Mouse (Mus musculus): ENCODE measurements around the gene Mymx. TPM values are rescaled to one million over a fixed set of nuclear protein-coding genes. Genes with fewer than 3 reads are reported as not detected.
A peak's percentile ranks its signal among the peaks of the same experiment; 100 is the strongest.
"Not testable (repeated sequence)": the region's sequence is repeated elsewhere in the genome, so short reads cannot be mapped to it uniquely, and the experiment has no call there.

Gene Mymx
- not detected in 2 replicates for total RNA-seq (2017)

DNA sequence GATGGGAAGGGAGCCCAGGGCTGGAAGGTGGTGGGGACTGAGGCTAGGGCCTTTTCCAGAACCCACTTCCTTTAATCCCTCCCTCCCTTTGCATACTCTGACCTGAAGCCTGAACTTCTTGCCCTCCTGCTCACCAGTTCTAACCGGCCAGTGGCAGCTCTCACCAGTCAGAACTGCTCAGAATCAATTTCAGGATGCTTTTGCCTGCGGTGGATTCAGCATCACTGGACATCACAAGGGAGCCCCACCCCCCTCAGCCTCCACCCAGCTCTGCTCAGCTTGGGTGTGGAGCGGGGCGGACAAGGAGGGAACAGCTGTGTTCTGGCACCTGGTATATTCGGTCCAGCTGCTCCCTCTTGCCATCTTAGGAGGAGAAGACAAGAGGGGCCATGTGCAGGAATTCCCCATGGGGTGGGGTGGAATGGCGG is at the start of gene Mymx:
Gene Mymx (minus strand): TSS at position 226 of the 428 bp plus-strand sequence.
- ATAC-seq (ENCODE audit: extremely low read depth, insufficient number of reproducible peaks, low FRiP score, poor library complexity, severe bottlenecking), result no peak

DNA sequence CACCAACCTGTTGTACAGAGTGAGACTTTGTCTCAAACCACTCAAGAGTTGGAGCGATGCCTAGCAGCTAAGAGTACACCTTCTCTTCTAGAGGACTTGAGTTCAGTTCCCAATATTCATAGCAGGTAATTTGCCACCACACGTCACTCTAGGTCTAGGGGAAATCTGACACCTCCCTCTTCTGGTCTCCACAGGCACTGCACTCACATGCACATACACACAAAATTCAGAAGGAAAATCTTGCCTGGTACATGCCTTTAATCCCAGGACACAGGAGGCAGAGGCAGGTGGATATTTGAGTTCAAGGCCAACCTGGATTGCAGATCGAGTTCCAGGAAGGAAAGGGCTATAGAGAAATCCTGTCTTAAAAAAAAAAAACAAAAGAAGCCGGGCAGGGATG is 42.3 kb upstream of the Mymx start:
- ATAC-seq (ENCODE audit: extremely low read depth, insufficient number of reproducible peaks, low FRiP score, poor library complexity, severe bottlenecking), result no peak

GRCm38 (mm10) chr17:45642701-45643100 is 40.8 kb upstream of the Mymx start:
- ATAC-seq (ENCODE audit: extremely low read depth, insufficient number of reproducible peaks, low FRiP score, poor library complexity, severe bottlenecking), result 0 out of 2 replicates have a peak, but pooled peaks have one; percentile 30

DNA sequence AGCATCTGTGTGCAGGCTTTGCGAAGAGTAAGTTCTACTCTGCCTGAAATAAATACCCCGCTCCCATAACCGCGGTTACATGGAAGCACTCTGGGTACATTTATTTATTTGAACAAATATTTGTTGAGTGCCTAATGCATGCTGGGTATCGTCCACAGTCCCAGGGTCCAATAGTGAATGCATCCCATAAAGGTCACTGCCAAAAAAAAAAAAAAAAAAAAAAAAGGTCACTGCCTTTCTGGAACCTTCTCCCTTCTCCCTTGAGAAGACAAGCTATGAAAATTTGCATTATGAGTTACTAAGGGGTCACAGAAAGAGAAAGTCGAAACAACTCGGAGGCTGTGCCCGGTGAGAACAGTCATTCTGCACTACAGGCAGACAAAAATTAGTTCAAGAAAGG is 40.1 kb upstream of the Mymx start:
- ATAC-seq (ENCODE audit: extremely low read depth, insufficient number of reproducible peaks, low FRiP score, poor library complexity, severe bottlenecking), result no peak

- no peak for ATAC-seq (ENCODE audit: extremely low read depth, insufficient number of reproducible peaks, low FRiP score, poor library complexity, severe bottlenecking)
Observed at GRCm38 (mm10) chr17:45638596-45639295, 36.8 kb upstream of the Mymx start.

GRCm38 (mm10) chr17:45634033-45634432 is 32.1 kb upstream of the Mymx start:
- no peak for ATAC-seq (ENCODE audit: extremely low read depth, insufficient number of reproducible peaks, low FRiP score, poor library complexity, severe bottlenecking)

- ATAC-seq (ENCODE audit: extremely low read depth, insufficient number of reproducible peaks, low FRiP score, poor library complexity, severe bottlenecking), result peak; percentile 76
Observed at GRCm38 (mm10) chr17:45631940-45632339, 30.0 kb upstream of the Mymx start.

DNA sequence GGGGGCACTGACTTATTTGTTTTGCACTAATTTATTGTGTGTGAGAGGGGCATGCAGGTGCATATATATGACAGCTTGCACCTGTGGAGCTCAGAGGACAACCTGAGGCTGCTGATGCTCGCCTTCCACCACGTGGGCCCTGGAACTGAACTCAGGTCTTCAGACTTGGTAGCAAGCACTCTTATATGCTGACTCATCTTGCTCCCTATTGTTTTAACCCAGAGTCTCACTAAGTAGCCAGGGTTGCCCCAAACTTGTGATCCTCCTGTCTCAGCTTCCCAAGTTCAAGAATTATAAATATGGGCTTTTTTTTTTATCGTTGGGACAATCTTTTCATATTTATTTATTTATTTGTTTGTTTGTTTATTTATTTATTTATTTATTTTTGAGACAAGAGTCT is 29.1 kb upstream of the Mymx start:
- no peak for ATAC-seq (ENCODE audit: extremely low read depth, insufficient number of reproducible peaks, low FRiP score, poor library complexity, severe bottlenecking)

DNA sequence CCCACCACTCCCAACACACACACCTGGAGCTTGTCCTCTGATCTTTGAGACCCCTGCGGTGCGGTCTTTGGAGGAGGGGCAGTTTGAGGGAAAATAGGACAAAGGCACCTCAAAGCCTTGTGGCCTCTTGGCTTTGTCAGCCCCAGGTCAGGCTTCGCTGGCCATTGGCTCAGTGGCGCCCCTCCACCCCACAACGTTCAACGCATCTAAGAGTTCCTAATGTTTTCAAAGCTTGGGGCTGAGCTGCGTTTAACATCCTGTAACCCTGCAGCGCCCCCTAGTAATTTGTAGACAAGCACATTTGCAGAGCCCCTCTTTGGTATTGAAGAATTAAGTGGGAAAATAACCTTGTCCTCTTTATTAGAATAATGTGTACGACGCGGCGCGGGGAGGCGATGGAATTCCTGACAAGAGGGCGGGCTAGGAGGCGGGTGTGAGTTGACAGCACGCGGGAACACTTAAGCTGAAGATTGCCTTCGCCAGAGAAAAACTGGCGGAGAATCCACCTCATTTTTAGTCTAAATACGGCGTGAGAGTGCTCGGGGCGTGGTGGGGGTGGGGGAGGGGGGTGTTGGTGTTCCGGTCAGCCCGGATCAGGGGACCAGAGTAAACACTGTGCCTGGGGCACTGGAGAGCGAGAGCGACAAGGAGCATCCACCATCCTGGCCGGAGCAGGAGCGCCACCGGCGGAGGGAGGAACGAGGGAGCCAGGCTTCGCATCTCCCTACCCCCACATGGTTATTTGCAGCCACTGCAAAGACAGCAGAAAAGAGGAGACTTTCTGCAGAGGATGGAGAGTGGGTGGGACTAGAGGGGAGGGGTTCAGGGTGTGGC is 28.2 kb upstream of the Mymx start:
- ATAC-seq (ENCODE audit: extremely low read depth, insufficient number of reproducible peaks, low FRiP score, poor library complexity, severe bottlenecking), result peak; percentile 24; the same call in 1 of the 2 replicates

DNA sequence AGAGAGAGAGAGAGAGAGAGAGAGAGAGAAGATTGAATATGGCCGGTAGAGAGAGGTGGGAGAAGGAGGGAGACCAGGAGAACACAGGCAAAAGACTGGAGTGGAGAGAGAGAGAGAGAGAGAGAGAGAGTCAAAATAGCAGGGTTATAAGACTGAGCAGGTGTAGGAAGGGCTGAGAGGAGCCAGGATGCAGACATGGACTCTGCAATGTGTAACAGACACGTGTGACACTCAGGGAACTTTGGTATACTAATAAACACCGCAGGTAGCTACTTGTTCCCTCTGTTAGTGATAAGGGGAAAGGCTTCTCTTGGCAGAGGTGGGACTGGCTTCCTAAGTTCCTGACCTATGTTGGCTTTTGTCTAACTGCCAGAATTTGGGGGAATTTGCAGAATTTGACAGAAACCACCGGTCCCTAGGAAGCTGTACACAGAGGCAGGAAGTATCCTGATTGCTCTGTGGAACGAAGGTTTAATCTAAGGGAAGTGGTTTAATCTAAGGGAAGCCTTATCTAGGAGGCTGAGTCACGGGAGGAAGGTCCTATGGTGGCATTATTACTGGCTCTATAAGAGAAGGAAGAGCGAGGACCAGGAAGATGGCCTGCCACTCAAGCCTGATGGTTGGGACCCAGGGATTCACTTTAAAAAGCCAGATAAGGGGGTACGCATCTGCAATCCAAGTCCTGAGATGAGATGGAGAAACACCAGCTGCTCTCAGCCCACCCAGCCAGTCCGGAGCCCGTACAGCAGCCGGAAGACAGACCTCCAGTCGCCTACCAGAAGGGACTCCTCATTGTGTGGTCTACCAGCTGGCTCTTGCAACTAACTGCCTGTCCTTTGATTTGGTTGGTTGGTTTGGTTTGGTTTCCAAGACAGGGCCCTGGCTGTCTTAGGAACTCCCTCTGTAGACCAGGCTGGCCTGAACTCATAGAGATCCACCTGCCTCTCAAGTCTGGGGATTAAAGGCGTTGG is 27.3 kb upstream of the Mymx start:
- ATAC-seq (ENCODE audit: extremely low read depth, insufficient number of reproducible peaks, low FRiP score, poor library complexity, severe bottlenecking), result no peak

DNA sequence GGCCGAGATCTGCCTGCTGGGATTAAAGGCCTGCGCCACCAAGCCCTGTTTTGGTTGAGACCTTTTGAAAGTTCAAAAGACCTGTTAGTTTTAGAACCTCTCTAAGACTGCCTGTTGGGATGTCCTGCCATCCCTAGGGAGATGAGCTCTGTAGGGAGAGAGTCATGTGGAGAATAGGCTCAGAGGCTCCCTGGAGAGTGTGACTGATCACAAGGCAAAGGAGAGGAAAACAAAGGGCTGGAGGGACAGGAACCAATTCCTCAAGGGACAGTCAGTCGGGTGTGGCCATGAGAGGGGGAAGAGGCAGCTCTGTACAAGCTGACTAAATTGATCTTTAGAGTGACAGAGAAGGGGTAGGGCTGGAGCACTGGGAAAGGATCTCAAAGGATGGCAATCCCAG is 26.3 kb upstream of the Mymx start:
- no peak for ATAC-seq (ENCODE audit: extremely low read depth, insufficient number of reproducible peaks, low FRiP score, poor library complexity, severe bottlenecking)

DNA sequence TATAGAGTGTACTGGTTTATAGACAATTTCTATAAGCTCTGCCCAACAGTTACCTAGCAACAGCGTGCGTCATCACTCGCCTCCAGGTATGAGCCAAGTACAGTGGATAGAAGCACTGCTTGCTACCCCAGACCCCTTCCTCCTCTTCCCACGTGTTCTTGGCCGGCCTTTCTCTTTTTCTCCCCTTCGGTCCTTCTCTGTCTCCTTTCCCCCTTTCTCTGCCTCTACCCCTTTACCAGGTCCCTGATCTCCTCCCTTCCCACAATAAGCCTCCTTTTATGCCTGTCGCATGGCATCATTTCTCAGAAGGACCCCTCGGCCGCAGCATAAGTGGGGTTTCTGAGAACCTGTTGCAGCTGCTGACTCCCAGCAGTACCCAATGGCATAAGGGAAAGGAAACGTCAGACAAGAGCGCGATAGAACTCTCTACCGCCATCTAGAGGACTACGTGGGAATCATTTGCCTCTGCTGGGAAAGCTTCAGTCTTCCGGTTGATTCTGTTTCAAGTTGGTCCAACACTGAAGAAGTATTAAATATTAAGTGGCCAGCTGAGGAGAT is 24.8 kb upstream of the Mymx start:
- ATAC-seq (ENCODE audit: extremely low read depth, insufficient number of reproducible peaks, low FRiP score, poor library complexity, severe bottlenecking), result peak; percentile 93

GRCm38 (mm10) chr17:45623425-45623824 is 21.5 kb upstream of the Mymx start:
- ATAC-seq (ENCODE audit: extremely low read depth, insufficient number of reproducible peaks, low FRiP score, poor library complexity, severe bottlenecking), result not testable (repeated sequence)

DNA sequence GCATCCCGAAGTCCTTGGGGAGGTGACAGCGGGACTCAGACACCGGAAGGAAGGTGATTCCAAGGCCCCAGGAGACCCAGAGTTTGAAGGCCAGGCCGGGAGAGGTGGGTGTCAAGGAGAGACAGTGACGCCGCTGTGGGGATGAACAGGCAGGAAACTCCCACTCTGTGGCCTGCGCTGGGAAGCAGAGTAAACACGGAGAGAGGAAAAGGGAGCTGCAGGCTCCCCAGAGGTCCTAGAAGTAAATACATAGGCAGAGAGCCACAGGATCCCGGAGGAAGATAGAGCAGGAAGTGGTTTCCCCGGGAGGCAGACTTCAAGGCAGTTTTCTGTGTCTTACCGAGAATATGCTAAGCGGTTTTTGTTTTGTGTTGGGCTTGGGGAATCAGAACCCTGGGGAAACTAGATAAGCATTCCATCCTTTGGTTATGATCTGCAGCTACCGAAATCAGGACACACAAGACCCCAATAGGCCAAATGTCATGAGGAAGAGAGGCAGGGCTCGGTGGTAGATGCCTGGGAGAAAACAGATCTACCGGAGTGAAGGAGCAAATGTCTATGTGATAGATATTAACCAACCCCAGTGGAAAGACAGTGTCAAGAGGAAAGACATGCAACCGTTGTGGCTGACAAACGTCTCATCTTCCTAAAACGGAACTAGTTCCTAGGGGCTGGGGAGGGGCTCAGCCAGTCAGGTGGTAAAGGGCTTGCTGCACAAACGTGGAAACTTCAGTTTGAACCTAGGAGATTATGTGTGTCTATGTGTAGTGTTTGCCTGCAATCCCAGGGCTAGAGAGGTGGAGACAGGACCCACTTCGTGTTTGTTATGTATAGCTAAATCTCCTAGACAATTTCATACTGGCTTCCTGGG is 17.7 kb upstream of the Mymx start:
- ATAC-seq (ENCODE audit: extremely low read depth, insufficient number of reproducible peaks, low FRiP score, poor library complexity, severe bottlenecking), result peak; percentile 19; the same call in 1 of the 2 replicates

DNA sequence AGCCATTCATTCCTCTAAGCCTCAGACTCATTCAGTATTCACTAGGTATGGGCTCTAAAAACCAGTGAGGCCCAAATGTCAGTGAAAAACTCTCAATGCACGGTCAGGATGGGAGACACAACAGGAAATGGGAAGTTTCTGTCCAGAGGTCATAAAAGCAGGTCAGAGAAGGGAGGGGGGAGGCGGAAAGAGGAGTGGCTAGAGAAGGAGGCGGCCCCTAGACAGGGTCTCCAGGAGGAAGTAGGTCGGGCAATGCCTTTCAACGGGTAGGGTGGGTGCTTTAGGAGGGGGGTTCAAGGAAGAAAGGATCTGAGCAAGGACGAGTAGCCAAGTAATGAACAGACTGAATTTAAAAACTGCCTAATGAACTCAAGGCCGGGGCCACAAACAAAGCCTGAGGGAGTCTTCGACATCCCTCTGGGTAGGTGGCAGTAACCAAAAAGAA is 17.1 kb upstream of the Mymx start:
- ATAC-seq (ENCODE audit: extremely low read depth, insufficient number of reproducible peaks, low FRiP score, poor library complexity, severe bottlenecking), result 0 out of 2 replicates have a peak, but pooled peaks have one; percentile 13

DNA sequence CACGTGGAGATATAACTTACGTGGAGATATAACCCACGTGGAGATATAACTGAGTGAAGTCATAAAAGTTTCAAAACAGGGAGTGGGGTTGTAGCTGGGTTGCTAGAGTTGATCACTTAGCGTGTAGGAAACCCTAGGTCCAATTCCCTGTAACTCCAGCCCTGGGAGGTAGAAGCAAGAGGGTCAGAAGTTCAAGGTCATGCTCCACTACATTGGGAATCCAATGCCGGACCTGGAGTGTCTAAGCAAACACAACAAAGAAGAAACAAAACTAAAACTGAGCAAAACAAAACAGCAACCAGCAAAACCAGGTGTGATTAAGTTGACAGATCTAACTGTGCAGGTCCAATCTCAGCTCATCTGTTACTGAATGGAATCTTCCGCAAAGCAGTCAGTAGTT is 15.8 kb upstream of the Mymx start:
- no peak for ATAC-seq (ENCODE audit: extremely low read depth, insufficient number of reproducible peaks, low FRiP score, poor library complexity, severe bottlenecking)

- ATAC-seq (ENCODE audit: extremely low read depth, insufficient number of reproducible peaks, low FRiP score, poor library complexity, severe bottlenecking), result no peak
Observed at GRCm38 (mm10) chr17:45616679-45617078, 14.8 kb upstream of the Mymx start.

Measured in neutrophil, adult 5-6 weeks (primary cell).